Mouse (Mus musculus) T-cell, adult 66 days (primary cell): Measurements from ENCODE around the gene Rpl22l1. TPM values are rescaled to one million over a fixed set of nuclear protein-coding genes. Genes with fewer than 3 reads are reported as not detected.

ENCODE experiments used
- total RNA-seq, 2 experiments: library from RNA; stranded (reverse); gene quantifications; 3 replicates in 1 of 2; 4 replicates in 1 of 2; pipeline ENCODE4 v1.2.4; 2023

Gene Rpl22l1
- total RNA-seq, result 100 to 1,000 TPM; 386 to 417 TPM

GRCm38 (mm10) chr3:28805301-28806097 is at the start of gene Rpl22l1:
TSS of gene Rpl22l1 (plus strand) at chr3:28805436.

GRCm38 (mm10) chr3:28780994-28781393 is 24.2 kb upstream of the Rpl22l1 start, which contains the start of gene Eif5a2:
TSS of gene Eif5a2 (plus strand) at chr3:28781276.

Other genes with a start within 250 kb of the Rpl22l1 start
- not detected for gene Slc2a2, start 107.5 kb upstream of the Rpl22l1 start, total RNA-seq
- gene Eif5a2, start 24.2 kb upstream of the Rpl22l1 start, total RNA-seq, result 1 to 10 TPM; 4.2 to 5.3 TPM
- not detected for gene Gm1527, start 87.2 kb downstream of the Rpl22l1 start, total RNA-seq